Mouse (Mus musculus): ENCODE data around the gene Exoc8.

The Exoc8 gene

DNA sequence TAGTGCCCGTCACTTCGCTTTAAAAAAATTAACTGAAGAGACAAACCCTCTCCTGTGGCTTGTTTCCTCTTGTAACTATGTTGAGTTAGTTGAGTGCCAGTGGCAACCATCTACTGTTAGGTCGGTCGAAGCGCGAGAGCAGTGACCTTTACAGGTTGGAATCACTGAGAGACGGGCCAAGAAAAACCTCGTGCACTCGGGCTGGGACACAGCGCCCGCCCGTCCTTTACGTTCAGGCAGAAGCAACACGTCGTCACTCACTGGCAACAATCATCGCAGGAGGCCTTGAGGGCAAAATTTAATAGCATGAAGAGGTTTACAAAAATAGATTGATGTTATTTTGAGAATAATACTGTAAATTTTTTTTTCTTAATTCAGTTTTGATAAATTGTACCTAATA, 12.4 kb upstream of the Exoc8 start:
- no peak for DNase-seq (ENCODE audit: extremely low read depth, low read depth)

DNA sequence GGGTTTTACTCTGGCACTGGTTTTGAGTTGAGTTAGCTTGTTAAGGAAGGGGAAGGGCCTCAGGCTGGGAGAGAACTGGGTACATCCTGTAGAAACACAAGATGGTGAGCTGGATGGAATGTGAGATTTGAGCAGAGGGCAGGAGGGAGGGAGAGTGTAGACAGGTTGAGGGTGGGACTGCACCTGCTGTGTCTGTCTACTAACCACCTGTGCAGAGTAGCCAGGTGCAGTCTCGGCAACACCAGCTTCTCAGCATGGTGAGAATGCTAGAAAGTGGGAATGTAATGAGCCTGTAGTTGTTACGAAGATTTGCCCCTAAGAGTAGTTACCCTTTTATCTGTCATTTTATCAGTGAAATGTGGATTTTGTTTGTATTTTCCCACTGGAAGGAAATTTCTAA, 8.0 kb upstream of the Exoc8 start:
- DNase-seq (ENCODE audit: extremely low read depth, low read depth): no peak

- no peak for DNase-seq (ENCODE audit: extremely low read depth, low read depth)
Measured at GRCm38 (mm10) chr8:124903198-124903597, 5.7 kb upstream of the Exoc8 start.

DNA sequence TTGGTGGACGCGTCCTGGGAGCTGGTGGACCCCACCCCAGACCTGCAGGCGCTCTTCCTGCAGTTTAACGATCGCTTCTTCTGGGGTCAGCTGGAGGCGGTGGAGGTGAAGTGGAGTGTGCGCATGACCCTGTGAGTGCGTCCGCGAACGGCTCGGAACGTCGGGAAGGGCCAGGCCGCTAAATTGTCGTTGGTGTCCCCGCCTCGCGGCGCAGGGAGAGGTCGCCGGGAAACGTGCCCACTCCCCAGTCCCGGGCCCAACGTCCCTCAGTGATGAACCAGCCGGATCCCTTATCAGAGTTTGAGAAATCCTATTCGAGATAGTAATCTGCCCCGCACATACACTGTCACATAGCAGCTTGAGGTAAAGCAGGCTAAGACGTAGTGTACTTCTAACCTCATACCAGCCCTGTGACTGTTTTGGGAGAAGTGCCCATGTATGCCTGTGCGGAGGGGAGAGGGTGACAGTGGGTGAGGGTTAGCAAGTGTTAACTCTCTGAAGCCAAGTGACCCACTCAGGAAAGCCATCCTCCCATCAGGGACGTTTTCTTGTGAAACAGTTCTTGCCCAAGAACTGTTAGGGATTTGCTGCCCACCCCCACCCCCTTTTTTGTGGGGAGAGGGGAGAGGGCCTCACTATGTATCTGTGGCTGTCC, 873 bp upstream of the Exoc8 start:
- no peak for DNase-seq (ENCODE audit: extremely low read depth, low read depth)

GRCm38 (mm10) chr8:124896632-124897385, 696 bp downstream of the Exoc8 start:
- no peak for DNase-seq (ENCODE audit: extremely low read depth, low read depth)

DNA sequence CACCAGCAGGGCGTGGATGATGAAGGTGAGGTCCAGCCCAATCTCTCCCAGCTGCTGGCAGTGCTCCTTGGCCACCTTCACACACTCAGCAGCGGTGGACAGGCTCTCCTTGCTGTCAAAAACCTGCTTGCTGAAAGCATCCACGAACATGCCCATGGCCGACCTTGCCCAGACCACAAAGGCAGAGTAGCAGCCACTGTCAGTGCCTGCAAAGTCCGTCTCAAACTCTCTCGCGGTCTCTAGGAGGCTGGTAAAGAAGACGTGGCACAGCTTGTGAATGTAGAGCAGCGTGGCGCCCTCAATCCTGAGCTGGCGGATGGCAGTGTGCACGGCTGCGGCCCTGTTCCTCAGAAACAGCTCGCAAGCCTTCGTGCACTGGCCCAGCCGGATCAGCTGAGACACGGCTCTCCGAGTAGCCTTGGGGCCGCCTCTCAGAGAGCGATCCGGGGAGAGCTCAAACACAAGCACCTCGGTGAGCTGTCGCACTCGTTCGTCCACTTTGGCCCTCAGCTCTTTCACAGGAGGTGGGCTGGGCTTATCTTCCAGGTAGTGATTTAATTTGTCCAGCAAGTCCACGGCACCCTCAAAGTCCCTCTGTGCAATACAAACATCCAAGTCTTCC, 1.4 kb downstream of the Exoc8 start:
- no peak for DNase-seq (ENCODE audit: extremely low read depth, low read depth)

GRCm38 (mm10) chr8:124892596-124892995, 4.9 kb downstream of the Exoc8 start:
- DNase-seq (ENCODE audit: extremely low read depth, low read depth): no peak

- DNase-seq (ENCODE audit: extremely low read depth, low read depth): no peak
Measured at GRCm38 (mm10) chr8:124888385-124888784, 9.1 kb downstream of the Exoc8 start.

- peak; percentile 83 for DNase-seq (ENCODE audit: extremely low read depth, low read depth)
Measured at GRCm38 (mm10) chr8:124878946-124879526, 18.5 kb downstream of the Exoc8 start.

GRCm38 (mm10) chr8:124878141-124878540, 19.4 kb downstream of the Exoc8 start:
- no peak for DNase-seq (ENCODE audit: extremely low read depth, low read depth)

DNA sequence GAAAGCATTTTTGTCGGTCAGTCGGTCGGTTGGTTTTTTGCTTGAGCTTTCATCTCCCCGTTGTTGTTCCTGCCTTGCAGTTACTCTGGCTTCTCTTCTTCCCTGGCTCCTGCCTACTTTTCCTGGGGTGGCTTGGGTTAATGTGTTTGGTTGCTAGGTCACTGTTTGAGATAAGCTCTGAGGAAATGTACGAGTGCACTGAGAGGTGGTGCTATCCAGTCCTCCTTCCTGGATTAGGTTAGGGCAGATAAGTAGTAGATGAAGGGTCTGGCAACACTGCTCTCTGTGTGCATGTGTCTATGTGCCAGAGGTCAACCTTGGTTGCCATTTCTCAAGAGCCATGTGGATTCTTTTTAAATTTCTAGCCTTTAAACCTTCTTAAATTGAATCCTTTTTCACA, 24.8 kb downstream of the Exoc8 start:
- DNase-seq (ENCODE audit: extremely low read depth, low read depth): no peak

GRCm38 (mm10) chr8:124872081-124872480, 25.4 kb downstream of the Exoc8 start:
- DNase-seq (ENCODE audit: extremely low read depth, low read depth): no peak

- no peak for DNase-seq (ENCODE audit: extremely low read depth, low read depth)
Measured at GRCm38 (mm10) chr8:124871474-124871873, 26.0 kb downstream of the Exoc8 start.

DNA sequence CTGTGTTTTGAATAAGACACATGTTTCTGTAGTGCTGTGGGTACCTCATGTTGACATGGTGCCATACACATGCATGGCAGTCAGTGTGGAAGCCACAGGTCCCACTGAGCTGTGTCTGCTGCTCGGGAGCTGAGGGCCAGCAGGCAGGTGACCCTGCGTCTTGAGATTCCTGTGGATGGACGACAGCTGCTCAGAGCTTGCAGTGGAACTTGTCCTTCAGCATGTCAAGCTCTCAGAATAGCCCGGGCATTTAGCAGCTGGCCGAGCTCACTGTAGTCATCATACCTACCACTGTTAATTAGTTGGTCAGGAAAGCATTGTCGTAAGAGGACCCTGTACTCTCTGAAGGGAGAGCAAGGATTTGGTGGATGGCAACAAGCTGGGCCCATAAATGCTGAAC, 27.8 kb downstream of the Exoc8 start:
- no peak for DNase-seq (ENCODE audit: extremely low read depth, low read depth)

DNA sequence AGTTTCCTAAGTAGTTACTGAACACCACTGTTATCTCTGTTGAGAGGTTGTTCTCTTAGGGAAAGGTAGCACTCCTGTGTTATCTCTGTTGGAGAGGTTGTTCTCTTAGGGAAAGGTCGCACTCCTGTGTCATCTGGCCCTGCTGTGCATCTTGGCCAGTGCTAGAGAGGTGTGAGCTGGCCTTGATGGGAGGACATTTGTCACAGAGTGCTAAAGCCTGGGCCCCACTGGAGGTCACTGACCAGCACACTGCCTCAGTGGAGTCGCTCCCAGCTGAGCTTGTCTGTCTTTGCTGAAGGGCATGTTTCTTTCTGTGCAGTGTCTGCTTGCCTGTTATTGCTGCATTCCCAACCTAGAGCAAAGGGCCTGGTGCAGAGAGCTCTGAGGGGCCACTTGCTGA, 30.4 kb downstream of the Exoc8 start:
- no peak for DNase-seq (ENCODE audit: extremely low read depth, low read depth)

DNA sequence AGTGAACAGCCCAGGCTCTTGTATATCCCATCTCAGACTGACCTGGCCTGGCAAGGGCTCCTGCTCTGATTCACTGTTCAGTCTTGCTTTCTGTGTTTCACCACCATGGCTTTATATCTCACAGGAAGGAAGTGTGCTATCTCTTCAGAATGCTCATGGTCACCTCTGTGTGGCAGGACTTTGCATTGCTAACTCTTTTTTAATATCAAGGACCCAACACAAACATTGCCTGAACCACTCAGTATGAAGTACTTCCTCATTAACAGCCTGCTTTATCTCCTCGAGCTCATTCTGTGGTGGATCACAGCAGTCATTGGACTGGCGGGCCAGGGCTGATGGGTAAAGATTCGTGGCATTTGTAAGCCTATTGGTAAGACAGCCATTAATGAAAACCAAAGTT, 30.8 kb downstream of the Exoc8 start:
- peak; percentile 89 for DNase-seq (ENCODE audit: extremely low read depth, low read depth)

GRCm38 (mm10) chr8:124863729-124864128, 33.8 kb downstream of the Exoc8 start:
- DNase-seq (ENCODE audit: extremely low read depth, low read depth): peak; percentile 44

DNA sequence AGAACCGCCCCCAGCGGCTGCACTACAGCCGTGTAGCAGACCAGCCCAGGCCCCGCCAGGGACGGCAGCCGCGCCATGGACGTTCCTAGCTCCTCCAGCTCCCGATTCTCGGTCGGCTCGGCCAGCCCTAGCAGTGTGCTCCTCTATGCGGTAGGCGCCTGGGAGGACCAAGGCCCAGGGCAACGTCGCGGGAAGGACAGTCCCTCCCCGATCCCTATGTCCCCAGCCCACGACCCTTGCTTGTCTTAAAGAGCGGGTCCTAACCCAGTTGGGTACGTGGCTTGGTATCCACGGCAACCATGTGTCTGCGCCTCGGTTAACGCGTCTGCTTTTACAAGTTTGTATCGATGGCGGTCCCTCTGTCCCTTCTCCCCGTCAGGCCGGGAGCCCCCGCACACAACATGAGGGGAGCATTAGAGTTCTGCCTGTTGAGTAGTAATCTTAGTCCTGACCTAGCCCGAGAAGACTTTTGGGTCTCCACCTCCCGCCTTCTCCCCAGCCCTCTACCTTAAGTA, 34.3 kb downstream of the Exoc8 start:
- DNase-seq (ENCODE audit: extremely low read depth, low read depth): peak; percentile 33

- DNase-seq (ENCODE audit: extremely low read depth, low read depth): peak; percentile 62
Measured at GRCm38 (mm10) chr8:124862321-124863162, 35.0 kb downstream of the Exoc8 start, which contains the start of the genes Gnpat and 2810004N23Rik. Gene Gnpat, plus strand, starts transcription at chr8:124863033. Gene 2810004N23Rik, minus strand, starts transcription at chr8:124863120.

DNA sequence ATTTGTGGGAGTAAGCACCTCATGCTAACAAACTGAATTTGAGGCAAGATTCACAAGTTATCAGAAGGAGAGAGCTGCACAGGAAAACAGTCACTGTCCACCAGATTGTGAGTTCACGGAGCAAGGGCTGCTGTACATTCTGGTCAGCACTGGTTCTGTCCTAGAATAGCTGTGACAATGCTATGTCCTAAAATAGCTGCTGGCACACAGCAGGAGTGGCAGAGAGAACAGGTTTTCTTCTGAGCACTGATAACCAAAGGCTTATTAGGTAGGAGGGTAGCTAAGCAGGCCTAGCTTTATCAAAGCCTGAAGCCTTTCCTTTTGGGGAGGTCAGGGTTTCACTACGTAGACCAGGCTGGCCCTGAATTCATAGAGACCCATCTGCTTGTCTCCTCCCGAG, 37.3 kb downstream of the Exoc8 start:
- DNase-seq (ENCODE audit: extremely low read depth, low read depth): no peak

GRCm38 (mm10) chr8:124859466-124859865, 38.0 kb downstream of the Exoc8 start:
- DNase-seq (ENCODE audit: extremely low read depth, low read depth): no peak
